Mouse (Mus musculus): ENCODE measurements around the gene Surf4.

DNA sequence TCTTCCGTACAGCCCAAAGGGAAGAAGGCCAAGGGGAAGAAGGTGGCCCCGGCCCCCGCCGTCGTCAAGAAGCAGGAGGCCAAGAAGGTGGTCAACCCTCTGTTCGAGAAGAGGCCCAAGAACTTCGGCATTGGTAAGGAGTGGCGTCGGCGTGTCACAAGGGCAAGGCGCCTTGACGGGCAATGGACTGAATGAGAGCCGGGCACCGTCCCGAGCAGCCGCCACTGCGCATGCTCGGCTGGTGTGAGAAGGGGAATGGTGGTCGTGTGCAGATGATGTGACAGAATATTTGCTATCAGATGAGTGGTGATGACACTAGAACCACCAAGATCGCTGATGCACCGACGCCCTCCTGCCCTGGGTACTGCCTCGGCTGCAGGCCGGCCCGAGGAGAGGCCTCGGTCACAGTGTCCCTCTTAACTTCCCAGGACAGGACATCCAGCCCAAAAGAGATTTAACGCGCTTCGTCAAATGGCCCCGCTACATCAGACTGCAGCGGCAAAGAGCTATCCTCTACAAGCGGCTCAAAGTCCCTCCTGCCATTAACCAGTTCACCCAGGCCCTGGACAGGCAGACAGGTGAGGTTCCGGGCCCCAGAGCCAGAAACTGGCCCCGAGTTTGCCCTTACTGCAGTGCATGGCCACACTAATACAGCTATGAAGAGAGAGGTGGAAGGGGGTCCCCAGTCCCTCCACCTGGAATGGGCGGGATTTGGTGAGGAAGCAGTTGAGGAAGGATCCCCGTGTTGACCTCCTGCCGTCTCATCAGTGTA, 22.5 kb downstream of the Surf4 start:
- no peak for TF ChIP-seq POLR2A (IDR thresholded peaks at IDR 0.05; ENCODE audit: insufficient read depth, low read depth, low read length)
- no peak for TF ChIP-seq CTCF (IDR thresholded peaks at IDR 0.05)
